Mouse (Mus musculus) liver, postnatal 0 days (tissue): ENCODE results near the gene Cacna1i.

ENCODE experiments used
- CTCF ChIP-seq: sonication (generic); IDR thresholded peaks from 2 replicates; pipeline ENCODE4 v1.5.1; 2016; ENCODE audit warnings: antibody characterized with exemption, low read depth
- EP300 ChIP-seq: IDR thresholded peaks from 2 replicates; pipeline ENCODE4 v1.6.1; 2016; ENCODE audit warnings: antibody characterized with exemption, low read depth, mild to moderate bottlenecking

- no peak for TF ChIP-seq CTCF
- TF ChIP-seq EP300, result no peak
Observed at GRCm38 (mm10) chr15:80271858-80272396, 15.1 kb upstream of the Cacna1i start.
